Mouse (Mus musculus) ES-Bruce4 (cell line): ENCODE measurements around the gene Ap1g2. TPM values are rescaled to one million over a fixed set of nuclear protein-coding genes. Genes with fewer than 3 reads are reported as not detected.

Experiments
- H3K27ac ChIP-seq: 2 replicates; pipeline ENCODE4 v1.5.1; 2012; ENCODE audit warnings: low read length, inconsistent platforms; ENCODE audit not compliant: insufficient read depth
- H3K27me3 ChIP-seq: 2 replicates; pipeline ENCODE4 v1.6.1; 2012; ENCODE audit warnings: mild to moderate bottlenecking, low read length, inconsistent platforms; ENCODE audit not compliant: control insufficient read depth, poor library complexity, insufficient read depth, severe bottlenecking
- H3K36me3 ChIP-seq: 2 replicates; pipeline ENCODE4 v1.6.1; 2012; ENCODE audit warnings: inconsistent platforms, mild to moderate bottlenecking, low read length, moderate library complexity; ENCODE audit not compliant: control insufficient read depth, poor library complexity, insufficient read depth, severe bottlenecking
- H3K4me1 ChIP-seq: one replicate; pipeline ENCODE4 v1.8.1; 2011; ENCODE audit warnings: low read length; ENCODE audit not compliant: control insufficient read depth, insufficient read depth
- H3K4me3 ChIP-seq: 2 replicates; pipeline ENCODE4 v1.5.1; 2011; ENCODE audit warnings: low read depth, mild to moderate bottlenecking, low read length
- H3K9ac ChIP-seq: 2 replicates; pipeline ENCODE4 v1.6.1; 2012; ENCODE audit warnings: low read depth, mild to moderate bottlenecking, inconsistent platforms; ENCODE audit not compliant: poor library complexity, severe bottlenecking
- H3K9me3 ChIP-seq: replicated peaks from 2 replicates; pipeline ENCODE4 v1.6.1; 2012; ENCODE audit warnings: mild to moderate bottlenecking, low read length, inconsistent platforms; ENCODE audit not compliant: control insufficient read depth, poor library complexity, insufficient read depth, severe bottlenecking
- CTCF ChIP-seq: IDR thresholded peaks from one replicate; pipeline ENCODE4 v1.8.1; 2011; ENCODE audit warnings: low read depth, low read length
- EP300 ChIP-seq: IDR thresholded peaks from 2 replicates; pipeline ENCODE4 v1.6.1; 2011; ENCODE audit warnings: low read depth, low read length; ENCODE audit not compliant: insufficient read depth
- POLR2A ChIP-seq: IDR thresholded peaks from one replicate; pipeline ENCODE4 v1.8.1; 2011; ENCODE audit warnings: low read length; ENCODE audit not compliant: insufficient read depth
- polyA plus RNA-seq: library from polyadenylated mRNA; stranded (reverse); fragments of >200 nt; gene quantifications from 2 replicates; pipeline ENCODE4 v1.2.4, GENCODE M21; 2011; ENCODE audit warnings: low read depth; ENCODE audit not compliant: missing spikeins, insufficient read depth, insufficient read length

The Ap1g2 gene
- polyA plus RNA-seq, 1 experiment: 23.9 TPM

GRCm38 (mm10) chr14:55053708-55054190 is 52.6 kb downstream of the Ap1g2 start:
- no peaks in the 10 kb centered on the region for H3K9me3 ChIP-seq
- H3K9ac ChIP-seq: no peak overlapping the region
- no peak overlapping the region for H3K4me3 ChIP-seq
- H3K27ac ChIP-seq: no peak overlapping the region
- no peaks in the 10 kb centered on the region for H3K36me3 ChIP-seq
- no peaks in the 10 kb centered on the region for H3K27me3 ChIP-seq
- H3K4me1 ChIP-seq: peaks cover 3% of the 10 kb centered on the region
- TF ChIP-seq EP300 (no peak), POLR2A (no peak), CTCF (no peak)

DNA sequence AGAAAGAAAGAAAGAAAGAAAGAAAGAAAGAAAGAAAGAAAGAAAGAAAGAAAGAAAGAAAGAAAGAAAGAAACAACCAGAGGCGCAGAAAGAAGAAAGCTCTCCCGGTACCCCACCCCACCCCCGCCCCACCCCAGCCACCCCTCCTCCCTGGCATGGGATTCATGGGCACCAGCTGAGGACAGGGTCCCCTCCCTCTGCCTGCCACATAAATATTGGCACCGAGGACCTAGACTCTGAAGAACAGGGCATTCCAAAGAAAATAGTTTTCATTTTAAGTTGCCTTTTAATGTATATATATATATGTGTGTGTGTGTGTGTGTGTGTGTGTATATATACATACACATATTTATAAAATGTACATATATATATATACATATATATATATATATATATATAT is 53.3 kb downstream of the Ap1g2 start:
- no peaks in the 10 kb centered on the region for H3K9me3 ChIP-seq
- no peaks in the 10 kb centered on the region for H3K27me3 ChIP-seq
- peaks cover 5% of the 10 kb centered on the region for H3K4me1 ChIP-seq
- no peak overlapping the region for H3K9ac ChIP-seq
- H3K27ac ChIP-seq: no peak overlapping the region
- no peak overlapping the region for H3K4me3 ChIP-seq
- TF ChIP-seq EP300: no peak
- TF ChIP-seq POLR2A: no peak
- no peak for TF ChIP-seq CTCF
- H3K36me3 ChIP-seq: no peaks in the 10 kb centered on the region

- no peak overlapping the region for H3K9ac ChIP-seq
- no peak overlapping the region for H3K4me3 ChIP-seq
- no peaks in the 10 kb centered on the region for H3K9me3 ChIP-seq
- H3K4me1 ChIP-seq: peaks cover 5% of the 10 kb centered on the region
- no peaks in the 10 kb centered on the region for H3K27me3 ChIP-seq
- H3K27ac ChIP-seq: no peak overlapping the region
- no peaks in the 10 kb centered on the region for H3K36me3 ChIP-seq
- no peak for TF ChIP-seq POLR2A
- no peak for TF ChIP-seq EP300
- no peak for TF ChIP-seq CTCF
These were observed 53.9 kb downstream of the Ap1g2 start for GRCm38 (mm10) chr14:55052496-55052895.

Other genes with a start within 250 kb of the Ap1g2 start
- 12.1 and 16.8 TPM in 2 replicates for gene Homez, start 235.6 kb downstream of the Ap1g2 start, polyA plus RNA-seq
- gene Ppp1r3e, start 229.0 kb downstream of the Ap1g2 start, polyA plus RNA-seq: 4.2 and 6.3 TPM in 2 replicates
- 25.0 and 26.8 TPM in 2 replicates for gene Bcl2l2, start 223.2 kb downstream of the Ap1g2 start, polyA plus RNA-seq
- gene Gm20521, start 223.2 kb downstream of the Ap1g2 start, polyA plus RNA-seq: not detected in 2 replicates
- gene Pabpn1, start 214.1 kb downstream of the Ap1g2 start, polyA plus RNA-seq: 317 and 318 TPM in 2 replicates
- gene Slc22a17, start 193.5 kb downstream of the Ap1g2 start, polyA plus RNA-seq: 25.9 and 29.0 TPM in 2 replicates
- gene Efs, start 180.5 kb downstream of the Ap1g2 start, polyA plus RNA-seq: 48.3 and 55.8 TPM in 2 replicates
- 1.5 TPM in 1 of 2 replicates, not detected in the other for gene Il25, start 173.9 kb downstream of the Ap1g2 start, polyA plus RNA-seq
- not detected in 2 replicates for gene Cmtm5, start 170.3 kb downstream of the Ap1g2 start, polyA plus RNA-seq
- gene Myh6, start 139.7 kb downstream of the Ap1g2 start, polyA plus RNA-seq: 1.2 TPM in 1 of 2 replicates, not detected in the other
- not detected in 2 replicates for gene Gm17428, start 129.7 kb downstream of the Ap1g2 start, polyA plus RNA-seq
- gene Myh7, start 112.0 kb downstream of the Ap1g2 start, polyA plus RNA-seq: 3.1 TPM in 2 replicates
- 52.7 and 55.2 TPM in 2 replicates for gene Ngdn, start 91.1 kb downstream of the Ap1g2 start, polyA plus RNA-seq
- gene Zfhx2, start 14.3 kb downstream of the Ap1g2 start, polyA plus RNA-seq: 18.1 and 24.6 TPM in 2 replicates
- gene Thtpa, start 11.8 kb downstream of the Ap1g2 start, polyA plus RNA-seq: 6.9 and 8.6 TPM in 2 replicates
- 3.6 and 4.7 TPM in 2 replicates for gene Jph4, start 10.3 kb upstream of the Ap1g2 start, polyA plus RNA-seq
- not detected in 2 replicates for gene Dhrs2, start 115.4 kb upstream of the Ap1g2 start, polyA plus RNA-seq